Comparison of ENCODE assay signal across 8 mouse cellular contexts in genomic region chr15:79777749-79778148, GRCm38 (mm10). TPM values are rescaled to one million over a fixed set of nuclear protein-coding genes. Genes with fewer than 3 reads are reported as not detected.
DNase-seq lines count a peak whose midpoint lies in the region; ATAC-seq and TF ChIP-seq lines count a peak whose summit lies in the region.

TSS of gene Dnal4 (minus strand) at chr15:79777849.

- intact Hi-C loops in left cerebral cortex, postnatal 25 days (cut with DNase I) = no loop called here

- H3K9me3 ChIP-seq in kidney, postnatal 0 days (replicated peaks; ENCODE audit: low read length) = no peaks in the 10 kb centered on the region
- no peaks in the 10 kb centered on the region for H3K9me3 ChIP-seq in heart, embryonic 13.5 days
- H3K9me3 ChIP-seq in stomach, postnatal 0 days (ENCODE audit: control insufficient read depth, low read length) = no peaks in the 10 kb centered on the region

- TF ChIP-seq EP300 in stomach, postnatal 0 days (optimal IDR thresholded peaks at IDR 0.05) = no peak

- ATAC-seq in kidney, postnatal 0 days (replicated peaks; ENCODE audit: low FRiP score, low read depth) = no peak
- ATAC-seq in heart, embryonic 13.5 days (ENCODE audit: extremely low read depth, insufficient number of reproducible peaks, low FRiP score, low TSS enrichment) = no peak
- ATAC-seq in stomach, postnatal 0 days (ENCODE audit: low FRiP score, low TSS enrichment) = no peak

- H3K27ac ChIP-seq in kidney, postnatal 0 days = no peak within 1 kb of the TSS
- H3K27ac ChIP-seq in heart, embryonic 13.5 days (replicated peaks) = no peak within 1 kb of the TSS
- H3K27ac ChIP-seq in stomach, postnatal 0 days (replicated peaks) = no peak within 1 kb of the TSS

- TF ChIP-seq CTCF in kidney, postnatal 0 days (IDR thresholded peaks at IDR 0.05; ENCODE audit: low read depth) = no peak
- no peak for TF ChIP-seq CTCF in stomach, postnatal 0 days (IDR thresholded peaks at IDR 0.05; ENCODE audit: low read depth)

- H3K36me3 ChIP-seq in kidney, postnatal 0 days (ENCODE audit: insufficient read depth, low read length) = no peaks in the 10 kb centered on the region
- H3K36me3 ChIP-seq in heart, embryonic 13.5 days = no peaks in the 10 kb centered on the region
- no peaks in the 10 kb centered on the region for H3K36me3 ChIP-seq in stomach, postnatal 0 days (ENCODE audit: control insufficient read depth, insufficient read depth, low read length)

- no peak within 1 kb of the TSS for H3K4me3 ChIP-seq in kidney, postnatal 0 days (replicated peaks; ENCODE audit: low read depth, low read length)
- no peak within 1 kb of the TSS for H3K4me3 ChIP-seq in heart, embryonic 13.5 days
- no peak within 1 kb of the TSS for H3K4me3 ChIP-seq in stomach, postnatal 0 days (ENCODE audit: low read depth, low read length)

- peaks cover 7% of the 10 kb centered on the region; the same call in 1 of the 2 replicates for H3K4me1 ChIP-seq in kidney, postnatal 0 days (replicated peaks; ENCODE audit: insufficient read depth, low read length)
- peaks cover 15% of the 10 kb centered on the region for H3K4me1 ChIP-seq in heart, embryonic 13.5 days
- 0 out of 2 replicates have a peak, but pooled peaks cover 4% of the 10 kb centered on the region for H3K4me1 ChIP-seq in stomach, postnatal 0 days (replicated peaks; ENCODE audit: control insufficient read depth, insufficient read depth)

- DNase-seq in kidney, postnatal 0 days (ENCODE audit: low spot score) = no peak
- DNase-seq in kidney, postnatal 36 days = no peak
- DNase-seq in adrenal gland, postnatal 14 days = no peak
- DNase-seq in left cerebral cortex, postnatal 25 days (ENCODE audit: low spot score in 2 of 2) = no peak
- DNase-seq in stomach, postnatal 0 days (ENCODE audit: low spot score) = no peak
- DNase-seq in frontal cortex, postnatal 36 days (ENCODE audit: low spot score in 2 of 2) = no peak
- no peak for DNase-seq in kidney, adult 8-10 months

- H3K4me2 ChIP-seq in kidney, postnatal 0 days (ENCODE audit: low read length) = no peak within 1 kb of the TSS
- no peak within 1 kb of the TSS for H3K4me2 ChIP-seq in heart, embryonic 13.5 days
- no peak within 1 kb of the TSS for H3K4me2 ChIP-seq in stomach, postnatal 0 days (replicated peaks; ENCODE audit: low read depth)

- H3K9ac ChIP-seq in kidney, postnatal 0 days (ENCODE audit: low read depth, low read length) = no peak within 1 kb of the TSS
- H3K9ac ChIP-seq in heart, embryonic 13.5 days = no peak within 1 kb of the TSS
- no peak within 1 kb of the TSS for H3K9ac ChIP-seq in stomach, postnatal 0 days (ENCODE audit: low read length)

- H3K27me3 ChIP-seq in kidney, postnatal 0 days (ENCODE audit: insufficient read depth, low read length) = no peaks in the 10 kb centered on the region
- peaks cover 10% of the 10 kb centered on the region; the same call in 1 of the 2 replicates for H3K27me3 ChIP-seq in heart, embryonic 13.5 days (replicated peaks)
- H3K27me3 ChIP-seq in stomach, postnatal 0 days (ENCODE audit: control insufficient read depth, insufficient read depth, low read length) = no peaks in the 10 kb centered on the region

RNA-seq across cellular contexts. Expression of gene Dnal4, which starts in this region (rescaled TPM):
- polyA plus RNA-seq in kidney, postnatal 0 days (2015; fragmentation: Nextera tagmentation; extraction: Ambion mirVana) = 59.3 and 61.8 TPM in 2 replicates
- 16.6 and 20.1 TPM in 2 replicates for total RNA-seq in adrenal gland, postnatal 14 days (2021)
- 35.6 and 37.5 TPM in 2 replicates for polyA plus RNA-seq in heart, embryonic 13.5 days (2015; fragmentation: Nextera tagmentation; extraction: Ambion mirVana)
- 10 to 100 TPM; 46.7 to 54.9 TPM for total RNA-seq in left cerebral cortex, postnatal 25 days (2021)
- polyA plus RNA-seq in stomach, postnatal 0 days (2015; fragmentation: Nextera tagmentation; extraction: Ambion mirVana) = 30.5 and 31.4 TPM in 2 replicates
